Mouse (Mus musculus) adrenal gland, postnatal 14 days (tissue): ENCODE measurements around the gene Gm2115. TPM values are rescaled to one million over a fixed set of nuclear protein-coding genes. Genes with fewer than 3 reads are reported as not detected.

Source experiments
- total RNA-seq: library from RNA; stranded (reverse); gene quantifications from 2 replicates; pipeline ENCODE4 v1.2.3, GENCODE M21; 2021

Gm2115 gene
- total RNA-seq, 1 experiment from 2014 or later: 18.6 TPM

Other genes with a start within 250 kb of the Gm2115 start
- 30.9 and 37.2 TPM in 2 replicates for gene Arnt2, start 118.8 kb upstream of the Gm2115 start, total RNA-seq
- 47.5 and 99.3 TPM in 2 replicates for gene Fah, start 77.8 kb downstream of the Gm2115 start, total RNA-seq
- gene Zfand6, start 161.0 kb downstream of the Gm2115 start, total RNA-seq: 123 and 129 TPM in 2 replicates